Mouse (Mus musculus) CD4-positive, CD25-positive, alpha-beta regulatory T cell, adult 4 months (primary cell): ENCODE data around the gene Prkar2b. TPM values are rescaled to one million over a fixed set of nuclear protein-coding genes. Genes with fewer than 3 reads are reported as not detected.

ENCODE experiments used
- ATAC-seq: one replicate; pipeline ENCODE4 v1.8.0; 2017
- polyA plus RNA-seq, 2 experiments: library from polyadenylated mRNA; unstranded; fragments of 100-300 nt; shearing (Covaris generic); gene quantifications; one replicate each; pipeline ENCODE4 v1.2.1; 2017

Gene Prkar2b
- polyA plus RNA-seq, 2 experiments from 2014 or later, result 0.30 to 0.68 TPM

DNA sequence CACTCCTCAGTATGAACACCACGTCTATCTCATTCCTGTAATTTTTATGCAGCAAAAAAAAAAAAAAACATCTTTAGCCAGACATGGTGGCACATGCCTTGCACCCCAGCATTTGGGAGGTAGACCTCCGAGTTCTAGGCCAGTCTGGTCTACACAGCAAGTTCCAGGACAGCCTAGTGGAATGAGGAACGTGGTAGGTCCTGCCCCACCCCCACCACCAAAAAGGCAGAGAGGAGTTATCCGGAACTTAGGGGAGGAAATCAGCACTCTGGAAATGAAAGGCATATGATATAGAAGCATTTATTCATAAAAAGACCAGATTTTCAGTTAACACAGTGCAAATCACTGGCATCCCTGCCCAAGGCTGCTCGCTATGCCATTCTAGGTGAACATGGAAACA is 52.4 kb downstream of the Prkar2b start:
- no peak for ATAC-seq

DNA sequence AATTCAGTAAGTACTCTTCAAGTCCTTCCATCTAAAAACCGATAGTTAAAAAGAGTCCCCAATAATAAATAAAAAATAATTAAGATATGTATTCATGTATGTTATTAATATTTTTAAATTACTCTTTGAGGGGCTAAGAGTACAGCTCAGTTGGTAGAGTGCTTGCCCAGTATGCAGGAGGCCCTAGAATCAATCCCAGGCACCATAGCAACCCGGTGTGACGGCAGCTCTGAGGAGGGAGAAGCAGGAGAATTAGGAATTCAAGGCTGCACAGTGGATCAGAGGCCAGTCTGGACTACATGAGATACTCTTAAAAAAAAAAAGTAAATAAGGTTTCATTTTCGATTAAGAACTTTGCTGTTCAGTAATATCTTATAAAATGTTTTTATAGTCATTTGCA is 53.5 kb downstream of the Prkar2b start:
- no peak for ATAC-seq

DNA sequence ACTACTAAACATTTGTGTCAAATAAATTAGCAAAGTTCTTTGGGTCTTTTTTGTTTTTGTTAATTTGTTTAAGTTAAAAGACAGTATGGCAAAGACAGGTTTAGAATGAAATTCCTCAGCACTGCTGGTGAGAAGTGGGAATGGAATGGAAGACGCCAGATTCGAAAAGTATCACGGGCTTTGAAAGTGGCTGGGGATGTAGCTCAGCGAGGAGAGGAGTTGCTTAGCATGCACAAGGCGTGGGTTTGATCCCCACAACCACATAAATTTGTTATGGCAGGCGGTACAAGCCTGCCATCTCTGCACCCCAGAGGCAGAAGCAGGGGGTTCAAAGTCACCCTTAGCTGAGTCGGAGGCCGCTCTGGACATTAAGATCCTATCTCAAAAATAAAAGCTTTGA is 54.1 kb downstream of the Prkar2b start:
- ATAC-seq, result no peak

DNA sequence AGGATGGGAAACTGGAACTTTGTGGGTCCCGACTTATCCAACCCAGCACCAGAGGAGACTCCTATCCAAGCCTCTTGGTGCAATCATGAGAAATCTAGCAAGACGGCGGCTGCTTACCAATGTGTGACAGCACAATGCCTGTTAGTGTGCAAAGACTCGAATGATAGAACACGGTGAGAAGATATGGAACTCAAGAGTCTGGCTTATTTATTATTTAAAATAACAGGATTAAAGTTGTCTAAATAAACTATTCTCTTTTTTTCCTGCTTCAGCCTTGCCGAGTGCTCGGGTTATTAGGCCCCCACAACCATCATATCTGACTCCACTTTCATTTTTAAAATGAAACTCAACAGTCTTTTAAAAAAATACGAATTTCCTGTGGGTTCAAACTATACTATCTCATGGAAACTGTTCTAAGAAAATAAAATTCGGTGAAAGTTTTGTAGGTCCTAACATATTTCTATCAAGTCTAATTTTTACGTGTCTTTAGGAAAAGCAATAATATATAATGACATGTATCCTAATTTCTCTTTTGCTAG is 54.6 kb downstream of the Prkar2b start:
- ATAC-seq, result peak; percentile 89

DNA sequence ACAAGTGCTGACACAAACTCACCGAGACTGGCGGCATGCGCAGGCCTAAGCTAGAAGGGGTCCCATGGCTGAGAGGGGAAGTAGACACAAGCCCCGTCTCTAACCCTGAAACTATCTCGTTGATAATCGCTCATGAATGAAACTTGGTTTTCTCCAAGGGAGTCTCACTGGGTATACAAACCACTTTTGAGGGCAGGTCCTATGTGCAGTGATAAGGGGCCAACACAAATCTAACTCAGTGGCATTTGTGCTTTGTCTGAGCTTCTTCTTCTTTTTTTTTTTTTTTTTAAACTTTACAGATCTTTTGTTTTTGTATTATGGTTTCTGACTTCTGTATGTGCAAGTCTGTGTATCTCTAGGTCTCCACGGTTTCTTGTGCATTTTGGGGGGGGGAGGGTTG is 60.6 kb downstream of the Prkar2b start:
- no peak for ATAC-seq

DNA sequence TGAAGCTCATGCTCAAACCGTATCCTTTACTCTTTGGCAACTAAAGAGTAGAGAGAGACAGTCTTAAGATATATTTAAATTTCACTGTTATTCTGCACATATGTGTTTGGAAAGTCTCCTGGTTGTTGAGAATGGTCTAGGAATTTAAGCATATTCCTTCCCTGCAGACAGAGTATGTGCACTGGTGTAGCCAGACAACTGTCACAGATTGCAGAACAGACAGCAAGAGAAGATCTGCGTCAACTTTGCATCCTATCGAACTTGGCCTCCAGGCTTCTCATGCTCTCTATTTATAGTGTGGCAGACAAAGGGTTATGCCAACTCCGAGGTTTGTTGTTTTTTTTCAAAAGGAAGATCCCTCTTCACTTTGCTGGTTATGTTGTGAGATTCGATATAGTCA is 62.4 kb downstream of the Prkar2b start:
- no peak for ATAC-seq

DNA sequence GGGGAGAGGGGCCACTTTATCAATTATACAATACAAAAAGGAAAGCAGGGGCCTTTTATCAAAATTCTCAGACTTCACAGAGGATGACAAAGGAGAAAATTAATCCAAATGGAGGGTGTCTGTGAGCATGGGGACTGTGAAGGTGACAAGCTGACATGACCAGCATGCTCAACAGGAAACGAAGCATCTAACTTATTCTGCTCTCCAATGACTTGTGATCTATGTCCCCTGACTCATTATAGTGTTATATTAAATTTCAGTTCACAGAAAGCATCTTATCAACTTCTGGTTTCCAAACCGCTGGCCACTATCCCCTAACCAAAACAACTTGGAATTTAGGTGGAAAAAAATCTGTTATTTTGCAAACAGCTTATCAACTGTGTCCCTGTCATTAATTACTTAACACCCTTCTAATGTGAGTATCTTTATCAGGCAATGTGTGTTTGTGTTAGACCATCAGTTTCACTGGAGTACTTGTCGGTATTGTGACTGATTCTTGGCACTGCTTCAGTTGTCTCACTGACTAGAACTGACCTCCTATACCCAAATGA is 63.7 kb downstream of the Prkar2b start:
- ATAC-seq, result peak; percentile 28

DNA sequence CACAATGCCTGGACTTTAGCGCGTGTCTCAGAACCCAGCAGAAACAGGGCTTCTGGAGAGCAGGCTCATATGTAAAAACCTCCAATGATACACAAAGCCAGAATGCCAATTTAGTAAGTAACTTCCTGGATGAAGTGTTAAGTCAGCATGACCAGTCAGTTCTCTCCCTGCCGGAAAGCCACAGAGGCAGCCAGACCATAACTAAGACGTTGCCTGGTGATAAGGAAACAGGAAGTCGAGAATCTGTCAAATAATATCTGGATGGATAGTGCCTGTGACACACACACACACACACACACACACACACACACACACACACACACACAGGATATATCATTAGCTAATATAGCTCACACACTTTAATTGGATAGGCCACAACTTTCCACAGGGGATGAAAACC is 64.2 kb downstream of the Prkar2b start:
- ATAC-seq, result peak; percentile 95

DNA sequence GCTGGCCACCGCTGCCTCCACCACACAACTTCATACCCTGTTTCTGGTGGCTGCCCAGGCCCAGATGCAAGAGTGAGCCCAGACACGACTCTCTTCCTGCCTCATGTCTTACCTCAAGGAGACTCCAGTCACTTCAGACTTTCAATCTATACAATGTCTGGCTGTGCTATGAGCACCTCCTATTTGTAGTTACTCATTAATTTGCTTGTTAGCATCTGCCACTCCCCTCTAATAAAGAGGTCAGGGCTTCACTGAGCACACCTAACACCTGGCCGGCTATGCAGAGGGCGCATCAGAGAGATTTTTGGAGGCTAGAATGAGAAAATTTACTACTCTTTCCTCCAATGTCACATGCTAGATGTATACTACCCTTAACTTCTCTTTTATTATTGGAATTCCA is 70.5 kb downstream of the Prkar2b start:
- ATAC-seq, result no peak

DNA sequence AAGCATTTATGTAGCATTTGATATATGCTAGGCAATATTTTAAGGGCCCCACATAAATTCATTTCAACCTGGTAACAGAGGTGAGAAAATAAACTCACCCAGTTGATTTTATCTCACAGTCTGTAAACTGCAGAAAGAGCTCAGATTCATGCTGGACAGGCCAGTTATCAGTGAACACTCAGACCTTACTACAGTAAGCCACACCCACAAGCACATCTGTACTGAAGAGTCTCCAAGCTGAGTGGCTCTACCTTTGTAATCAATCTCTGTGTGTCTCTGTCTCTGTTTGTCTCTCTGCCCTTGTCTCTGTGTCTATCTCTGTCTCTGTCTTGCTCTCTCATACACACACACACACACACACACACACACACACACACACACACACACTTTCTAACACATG is 71.4 kb downstream of the Prkar2b start:
- no peak for ATAC-seq

DNA sequence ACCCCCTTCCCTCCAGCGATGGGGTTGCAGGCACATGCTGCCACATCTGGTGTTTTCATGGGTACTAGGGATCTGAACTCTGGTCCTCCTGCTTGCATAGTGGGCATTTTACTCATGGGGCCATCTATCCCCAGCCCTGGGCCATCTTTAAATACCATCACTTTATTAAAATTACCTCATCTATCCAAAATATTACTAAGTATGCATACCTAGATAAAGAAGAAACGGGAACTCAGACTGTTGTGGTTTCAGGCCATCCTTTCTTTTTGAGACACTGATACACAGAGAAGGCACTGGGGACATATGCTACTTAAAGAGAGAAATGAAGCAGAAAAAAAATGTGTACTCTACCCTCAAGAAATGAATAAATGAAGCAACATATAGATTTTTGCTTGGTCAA is 74.6 kb downstream of the Prkar2b start:
- no peak for ATAC-seq

DNA sequence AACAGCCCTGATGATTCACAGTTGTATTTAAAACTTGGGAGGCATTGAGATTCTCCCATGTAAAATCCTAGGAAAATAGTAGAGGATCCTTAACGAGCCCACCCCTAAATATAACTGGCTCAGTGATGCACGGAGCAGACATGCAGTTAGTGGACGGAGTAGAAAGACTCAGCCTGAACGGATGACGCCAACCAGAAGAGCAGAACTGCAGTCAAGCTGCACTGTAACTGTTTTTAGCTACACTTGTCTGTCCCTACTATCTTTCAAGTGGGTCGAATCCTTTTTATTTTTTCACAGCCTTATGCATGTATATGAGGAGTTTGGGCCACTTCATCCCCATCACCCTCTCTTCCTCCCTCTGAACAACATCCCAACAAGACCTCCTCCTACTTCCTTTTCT is 75.4 kb downstream of the Prkar2b start:
- ATAC-seq, result no peak

DNA sequence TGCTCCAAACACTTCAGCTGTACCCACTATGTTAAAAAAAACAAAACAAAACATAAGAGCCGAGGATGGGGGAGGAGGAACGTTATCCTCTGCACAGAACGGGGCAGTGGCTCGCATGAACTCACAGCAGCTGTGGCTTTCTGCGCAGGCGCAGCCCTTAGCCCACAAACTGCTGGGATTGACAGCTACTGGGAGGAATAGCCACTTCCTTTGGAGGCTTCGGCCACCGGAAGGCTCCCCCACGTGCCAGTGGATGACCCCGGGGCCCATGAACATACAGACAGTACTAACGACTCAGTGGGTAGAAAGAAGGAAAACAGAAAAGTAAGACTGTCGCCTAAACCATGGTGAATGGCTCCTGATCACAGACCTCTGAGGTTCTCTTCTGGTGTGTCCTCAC is 76.4 kb downstream of the Prkar2b start:
- no peak for ATAC-seq

DNA sequence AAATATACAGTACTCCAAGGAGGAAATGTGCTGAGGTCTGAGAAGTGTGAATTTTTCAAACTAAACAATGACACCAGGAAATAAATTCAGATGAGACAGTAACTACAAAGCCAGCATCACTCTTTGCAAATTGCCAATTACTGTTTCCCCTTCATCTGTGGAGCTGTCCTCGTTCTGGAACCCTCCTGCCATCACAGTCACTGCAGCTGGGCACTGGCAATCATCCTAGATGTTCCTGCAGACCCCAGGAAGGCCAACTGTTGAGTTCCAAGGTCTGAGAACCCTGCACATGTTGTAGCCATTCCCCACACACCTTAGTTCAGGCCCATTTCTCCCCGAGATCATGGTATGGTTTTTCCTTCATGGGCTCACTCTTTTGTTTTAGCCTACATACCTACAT is 76.9 kb downstream of the Prkar2b start:
- no peak for ATAC-seq

DNA sequence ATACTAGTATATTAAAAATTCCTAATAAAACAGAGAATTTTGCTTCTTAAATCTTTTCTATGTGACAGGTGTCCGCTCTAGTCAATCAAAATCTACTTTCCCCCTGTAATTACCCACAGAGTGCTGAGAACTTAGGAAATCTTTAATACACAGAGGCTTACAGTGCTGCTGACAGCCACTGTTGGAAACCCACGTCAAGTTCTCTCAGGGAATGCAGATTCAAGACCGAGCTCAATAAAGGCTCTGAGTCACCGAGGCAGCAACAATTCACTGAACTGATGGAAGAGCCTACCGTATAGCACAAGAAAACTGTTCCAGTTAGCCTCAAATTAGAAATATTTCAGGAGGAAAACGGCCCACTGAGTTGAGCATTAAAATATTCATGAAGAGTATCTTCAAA is 77.3 kb downstream of the Prkar2b start:
- no peak for ATAC-seq

DNA sequence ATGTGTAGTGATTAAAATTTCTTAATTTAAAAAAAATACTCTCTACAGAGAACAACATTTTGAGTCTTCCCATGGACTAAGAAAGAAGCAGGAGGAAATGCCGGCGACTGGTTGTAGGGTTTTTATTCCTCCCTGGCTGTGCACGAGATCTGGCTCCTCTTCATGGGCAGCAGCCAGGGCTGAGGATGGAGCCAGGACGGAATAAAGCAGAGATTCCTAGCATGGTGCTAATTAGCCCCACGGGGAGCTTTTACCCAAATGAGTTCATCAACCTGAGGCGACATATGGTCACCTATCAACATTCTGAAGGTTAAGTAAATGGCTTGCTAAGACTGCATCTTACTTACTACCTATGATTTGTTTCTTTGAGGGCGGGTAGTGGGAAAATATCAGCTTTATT is 77.9 kb downstream of the Prkar2b start:
- no peak for ATAC-seq

DNA sequence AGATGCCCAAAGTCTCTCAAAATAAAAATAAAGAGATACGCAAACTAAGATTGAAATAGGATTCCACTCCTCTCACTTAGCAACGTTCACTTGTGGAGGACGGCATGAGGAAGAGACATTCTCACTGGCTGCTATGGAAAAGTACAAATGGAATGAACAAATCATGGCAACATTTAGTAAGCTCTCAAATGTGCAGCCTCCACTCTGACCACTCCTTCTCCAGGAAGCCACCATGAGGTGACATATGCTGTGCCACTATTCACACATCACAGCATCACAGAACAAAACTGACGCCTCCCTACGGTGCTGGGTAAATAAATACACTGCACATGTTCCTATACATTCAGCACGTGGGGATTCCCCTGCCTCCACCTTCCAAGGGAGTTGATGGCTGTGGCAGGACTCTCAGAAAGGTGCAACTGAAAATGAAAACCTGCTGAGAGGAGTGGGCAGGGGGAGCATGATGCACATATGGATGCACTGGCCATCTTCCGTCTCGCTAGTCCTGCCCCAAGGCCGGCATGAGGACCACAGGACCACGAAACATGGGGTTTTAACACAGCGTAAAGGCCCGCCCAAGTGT is 83.4 kb downstream of the Prkar2b start:
- no peak for ATAC-seq

DNA sequence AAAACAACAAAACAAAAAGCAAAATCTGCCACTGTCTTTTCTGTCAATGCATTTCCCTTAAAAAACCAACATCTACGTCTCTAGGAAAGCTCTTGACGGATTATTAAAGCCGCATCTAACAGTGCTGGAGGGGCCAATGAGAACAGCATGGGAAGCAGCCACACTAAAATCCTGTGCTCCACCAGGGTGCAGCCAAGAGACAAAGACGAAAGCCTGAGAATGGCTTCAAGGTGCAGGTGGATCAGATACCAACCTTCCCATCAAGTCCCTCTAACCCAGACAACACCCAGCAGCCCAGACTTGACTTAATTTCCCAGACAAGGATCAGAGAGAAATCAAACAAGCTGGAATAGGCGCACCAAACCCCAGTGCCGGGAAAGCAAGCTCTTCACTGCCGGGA is 84.6 kb downstream of the Prkar2b start:
- ATAC-seq, result peak; percentile 57

DNA sequence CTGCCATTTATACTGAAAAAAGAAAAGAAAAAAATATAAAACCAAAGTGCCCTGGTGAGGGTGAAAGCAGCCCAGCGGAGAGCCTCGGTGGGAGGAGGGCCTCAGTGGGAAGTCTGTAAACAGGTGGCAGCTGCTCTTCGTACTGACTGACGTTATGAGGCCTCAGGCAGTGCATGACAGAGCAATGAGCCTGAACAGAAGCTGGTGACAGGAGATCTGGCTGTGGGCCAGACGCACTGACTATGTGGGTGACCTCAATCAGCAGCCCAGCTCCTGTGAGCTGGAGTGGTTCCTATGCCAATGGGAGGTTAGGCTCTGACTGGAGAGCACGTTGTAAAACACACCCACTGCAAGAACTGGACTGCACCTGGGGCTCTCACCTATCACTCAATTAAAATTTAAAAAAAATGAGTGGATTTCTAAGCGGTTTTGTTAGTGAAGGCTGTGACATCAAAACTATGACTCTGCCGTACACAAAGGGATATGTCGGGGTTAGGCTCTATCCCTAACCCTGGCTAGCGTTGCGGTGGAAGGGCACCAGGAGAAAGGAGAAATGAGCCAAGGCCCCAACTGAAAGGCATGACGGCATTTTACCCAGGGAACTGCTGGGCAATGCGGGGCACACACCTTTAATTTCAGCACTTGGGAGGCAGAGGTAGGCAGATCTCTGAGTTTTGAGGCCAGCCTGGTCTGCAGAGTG is 87.5 kb downstream of the Prkar2b start:
- no peak for ATAC-seq

DNA sequence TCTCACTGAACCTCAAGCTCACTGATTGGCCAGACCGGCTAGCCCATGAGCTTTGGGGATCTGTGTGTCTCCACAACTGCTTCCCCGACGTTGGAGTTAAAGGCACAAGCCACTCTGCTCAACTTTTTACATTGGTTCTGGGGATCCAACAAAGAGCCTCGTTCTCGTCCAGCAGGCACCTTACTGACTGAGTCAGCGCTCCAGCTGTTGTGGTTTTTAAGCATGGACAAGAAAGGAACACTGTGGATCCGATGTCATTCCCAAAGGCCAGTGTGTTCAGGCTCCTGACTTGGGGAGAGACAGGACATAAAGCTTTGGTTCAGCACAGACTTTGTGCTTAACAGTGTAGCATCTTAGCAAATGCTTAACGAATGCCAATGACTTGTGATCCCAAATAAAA is 89.5 kb downstream of the Prkar2b start:
- ATAC-seq, result no peak

DNA sequence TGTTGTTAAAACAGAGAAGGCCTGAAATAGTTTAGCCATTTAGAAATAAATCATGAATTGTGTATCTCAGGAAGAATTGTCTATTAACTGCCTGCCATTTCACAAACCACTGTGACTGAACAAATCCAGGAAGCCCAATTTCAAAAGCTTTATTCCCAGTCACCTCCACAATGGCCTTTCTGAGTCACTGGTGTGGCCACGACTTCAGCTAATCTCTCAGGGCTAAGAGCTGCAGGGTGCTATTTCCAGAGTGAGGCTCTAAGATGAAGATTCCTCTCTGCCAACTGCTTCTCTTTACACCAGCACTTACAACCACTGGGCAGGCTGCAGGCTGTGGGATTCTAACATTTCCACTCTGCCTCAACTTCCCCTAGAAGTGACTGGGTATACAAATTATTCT is 92.0 kb downstream of the Prkar2b start:
- no peak for ATAC-seq

DNA sequence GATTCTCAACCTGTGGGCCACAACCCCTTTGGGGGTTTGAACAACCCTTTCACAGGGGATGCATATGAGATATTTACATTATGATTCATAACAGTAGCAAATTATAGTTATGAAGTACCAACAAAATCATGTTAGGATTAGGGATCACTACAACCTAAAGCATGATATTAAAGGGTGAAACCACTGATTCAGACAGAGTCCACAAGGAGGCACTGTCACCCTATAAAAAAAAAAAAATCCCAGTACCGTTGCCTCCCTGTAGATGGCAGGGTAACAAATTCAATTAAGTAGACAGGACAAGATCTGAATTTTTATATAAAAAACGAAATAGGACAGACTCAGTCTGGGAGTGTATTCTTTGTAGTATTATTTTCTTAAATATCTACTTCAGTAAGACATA is 93.6 kb downstream of the Prkar2b start:
- peak; percentile 100 for ATAC-seq

DNA sequence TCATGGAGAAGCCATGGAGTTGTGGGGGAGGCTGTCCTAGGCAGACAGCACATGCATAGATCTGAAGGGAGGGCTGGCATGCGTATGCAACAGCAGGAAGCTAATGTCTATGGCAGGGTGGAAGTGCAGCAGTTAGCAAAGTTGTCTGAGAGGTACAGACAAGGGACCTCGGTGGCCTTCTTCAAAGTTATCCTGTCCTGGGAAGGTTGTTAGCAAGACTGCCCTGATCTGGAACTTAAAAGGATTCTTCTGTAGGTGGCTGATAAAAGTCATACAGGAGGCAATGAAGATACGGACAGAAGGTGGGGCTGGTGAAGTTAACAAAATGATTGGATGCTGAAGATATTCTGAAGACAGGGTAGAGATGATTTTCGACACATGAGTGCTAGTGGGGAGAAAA is 94.7 kb downstream of the Prkar2b start:
- ATAC-seq, result no peak

DNA sequence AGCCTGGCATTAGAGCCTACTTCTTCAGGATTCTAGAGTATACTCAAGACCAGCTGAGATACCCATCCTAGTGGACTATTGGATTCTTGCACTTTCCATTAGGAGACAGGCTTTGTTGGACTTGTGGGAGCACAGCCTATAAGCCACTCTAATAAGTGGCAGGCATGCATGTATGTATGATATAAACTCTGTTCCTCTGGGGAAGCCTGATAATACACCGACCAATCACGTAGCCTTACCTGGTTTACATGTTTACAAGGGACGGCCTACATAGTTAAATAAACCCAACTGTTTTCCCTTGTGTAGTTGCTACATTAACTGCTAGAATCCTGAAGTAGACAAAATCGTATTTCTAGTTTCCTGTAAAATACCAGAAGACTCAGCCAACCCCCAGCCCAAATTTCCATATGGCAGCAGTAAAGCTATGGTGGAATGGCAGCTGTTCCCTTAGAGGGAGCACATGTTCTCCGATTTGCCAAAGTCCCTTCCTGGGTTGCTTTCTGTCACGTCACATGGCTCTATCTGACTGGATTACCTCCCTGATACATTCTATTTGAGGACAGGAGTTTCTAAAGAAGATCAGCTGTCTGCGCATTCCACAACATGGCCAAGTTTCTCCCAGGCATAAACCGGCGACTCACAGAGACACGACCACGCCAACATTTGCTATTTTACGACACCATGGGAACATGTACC is 95.4 kb downstream of the Prkar2b start:
- ATAC-seq, result no peak
